Mouse (Mus musculus): ENCODE results near the gene Vmn1r3.
"Not testable (repeated sequence)": the region's sequence is repeated elsewhere in the genome, so short reads cannot be mapped to it uniquely, and the experiment has no call there.

DNA sequence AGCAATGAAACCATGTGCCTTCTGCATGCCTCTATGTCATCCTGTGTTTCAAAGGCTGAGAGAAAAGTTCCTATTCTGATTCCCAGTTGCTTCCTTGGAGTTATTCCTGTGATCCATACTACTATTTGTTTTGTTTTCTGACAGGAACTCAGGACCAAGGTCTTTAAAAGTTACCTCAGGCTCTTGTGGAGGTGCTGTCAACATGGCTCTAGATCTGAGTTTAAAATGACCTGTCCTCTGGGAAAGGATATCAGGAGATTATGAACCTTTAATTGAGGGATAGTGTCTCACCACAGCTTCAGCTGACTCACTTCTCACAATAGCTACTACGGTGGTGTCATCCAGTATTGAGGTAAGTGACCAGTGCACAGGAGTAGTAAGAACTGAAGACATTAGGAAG, 18.1 kb downstream of the Vmn1r3 start, which contains the start of gene Vmn1r2:
- not testable (repeated sequence) for TF ChIP-seq POLR2A, CTCF (IDR thresholded peaks at IDR 0.05; ENCODE audit: insufficient read depth, low read depth, low read length)

Measured in olfactory bulb, adult 2 months (tissue).